Mouse (Mus musculus): ENCODE data around the gene Ucn2. TPM values are rescaled to one million over a fixed set of nuclear protein-coding genes. Genes with fewer than 3 reads are reported as not detected.

Gene Ucn2
- polyA plus RNA-seq, 1 experiment from 2014 or later: not detected

DNA sequence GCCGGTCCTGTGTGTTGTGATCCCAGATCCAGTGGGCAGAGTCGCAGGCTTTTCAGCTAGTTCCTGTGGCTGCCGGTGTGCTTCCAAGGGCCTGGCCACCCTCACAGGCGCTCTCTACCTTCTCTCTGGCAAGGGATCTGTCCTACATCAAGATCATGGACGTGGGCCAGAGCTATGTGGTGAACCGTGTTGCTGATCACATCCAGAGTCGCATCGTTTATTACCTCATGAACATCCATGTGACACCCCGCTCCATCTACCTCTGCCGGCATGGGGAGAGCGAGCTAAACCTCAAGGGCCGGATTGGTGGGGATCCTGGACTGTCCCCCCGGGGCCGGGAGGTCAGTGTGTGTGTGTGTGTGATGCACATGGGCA is 24.5 kb downstream of the Ucn2 start:
- Histone ChIP-seq H3K9ac (ENCODE audit: low read depth, low read length) (peak overlapping the region; percentile 46; the same call in 1 of the 2 replicates), H3K4me3 (ENCODE audit: low read depth, low read length) (no peak overlapping the region), H3K9me3 (replicated peaks; ENCODE audit: control insufficient read depth, low read length) (no peaks in the 10 kb centered on the region), H3K27ac (ENCODE audit: low read depth, low read length) (no peak overlapping the region), H3K4me1 (ENCODE audit: control insufficient read depth, insufficient read depth, low read length) (peaks cover 26% of the 10 kb centered on the region), H3K27me3 (ENCODE audit: control insufficient read depth, insufficient read depth, low read length) (no peaks in the 10 kb centered on the region), H3K36me3 (ENCODE audit: control insufficient read depth, insufficient read depth, low read length) (no peaks in the 10 kb centered on the region), H3K4me2 (peak overlapping the region; percentile 40; the same call in 1 of the 2 replicates)
- no peak for ATAC-seq (replicated peaks; ENCODE audit: insufficient number of reproducible peaks, low FRiP score, low TSS enrichment)
- WGBS (ENCODE audit: insufficient replicate concordance): 69% methylated on average over 14 of the region's 14 CpGs

DNA sequence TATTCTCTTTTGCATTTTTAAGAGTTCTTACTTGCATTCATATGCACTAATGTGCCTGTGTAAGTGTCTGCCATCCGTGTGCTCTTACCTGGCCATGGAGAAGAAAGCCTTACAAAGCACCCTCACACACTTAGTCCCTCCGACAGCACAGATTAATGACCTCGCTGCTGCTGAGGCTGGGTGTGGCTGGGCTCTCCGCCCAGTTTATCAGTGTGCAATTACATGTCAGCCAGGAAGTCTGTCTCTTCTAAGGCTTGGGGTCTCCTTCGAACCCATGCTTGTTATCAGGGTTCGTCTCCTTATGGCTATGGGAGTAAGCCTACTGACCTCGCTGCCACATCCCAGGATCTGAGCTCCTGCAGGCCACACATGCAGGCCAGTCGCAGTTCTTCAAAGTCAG is 29.6 kb downstream of the Ucn2 start:
- Histone ChIP-seq H3K4me1 (ENCODE audit: control insufficient read depth, insufficient read depth, low read length) (peaks cover 6% of the 10 kb centered on the region), H3K4me3 (ENCODE audit: low read depth, low read length) (no peak overlapping the region), H3K27ac (ENCODE audit: low read depth, low read length) (no peak overlapping the region), H3K27me3 (ENCODE audit: control insufficient read depth, insufficient read depth, low read length) (no peaks in the 10 kb centered on the region), H3K9me3 (replicated peaks; ENCODE audit: control insufficient read depth, low read length) (no peaks in the 10 kb centered on the region), H3K9ac (ENCODE audit: low read depth, low read length) (no peak overlapping the region), H3K36me3 (ENCODE audit: control insufficient read depth, insufficient read depth, low read length) (no peaks in the 10 kb centered on the region), H3K4me2 (no peak overlapping the region)
- no peak for ATAC-seq (replicated peaks; ENCODE audit: insufficient number of reproducible peaks, low FRiP score, low TSS enrichment)
- WGBS (ENCODE audit: insufficient replicate concordance): 45% methylated on average over 8 of the region's 8 CpGs

DNA sequence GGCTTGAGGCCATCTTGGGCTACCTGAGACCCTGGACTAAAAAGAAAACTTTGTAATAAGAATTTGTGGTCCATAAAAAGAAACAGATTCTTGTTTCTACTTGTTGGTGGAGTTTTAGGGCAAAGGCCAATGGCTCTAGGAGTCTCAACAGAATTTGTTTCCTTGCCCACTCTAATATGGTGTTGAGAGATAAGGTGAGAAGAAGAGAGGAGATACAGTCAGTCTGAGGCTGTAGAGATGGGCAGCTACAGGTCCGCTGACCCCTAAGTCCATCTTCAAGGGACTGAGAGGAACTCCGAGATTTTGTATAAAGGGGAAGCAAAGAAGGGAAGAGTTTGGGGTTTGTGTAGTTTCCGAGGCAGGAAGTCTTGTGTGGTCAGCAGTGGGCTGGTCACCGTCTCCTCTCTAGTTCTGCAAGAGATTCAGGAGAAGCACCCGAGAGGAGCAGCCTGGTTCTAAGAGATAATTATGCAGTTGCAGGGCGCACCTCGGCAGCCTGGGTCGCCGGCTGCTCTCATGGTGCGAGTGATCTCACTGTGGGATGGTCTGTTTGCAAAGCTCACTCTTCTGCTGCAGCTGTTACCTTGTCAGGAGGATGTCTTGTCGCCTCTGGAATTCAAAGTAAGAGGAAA is 31.3 kb downstream of the Ucn2 start:
- Histone ChIP-seq H3K4me3 (ENCODE audit: low read depth, low read length) (no peak overlapping the region), H3K27ac (ENCODE audit: low read depth, low read length) (no peak overlapping the region), H3K4me1 (ENCODE audit: control insufficient read depth, insufficient read depth, low read length) (peaks cover 6% of the 10 kb centered on the region), H3K36me3 (ENCODE audit: control insufficient read depth, insufficient read depth, low read length) (no peaks in the 10 kb centered on the region), H3K9ac (ENCODE audit: low read depth, low read length) (no peak overlapping the region), H3K4me2 (no peak overlapping the region; the same call in 1 of the 2 replicates), H3K27me3 (ENCODE audit: control insufficient read depth, insufficient read depth, low read length) (no peaks in the 10 kb centered on the region), H3K9me3 (replicated peaks; ENCODE audit: control insufficient read depth, low read length) (no peaks in the 10 kb centered on the region)
- ATAC-seq (replicated peaks; ENCODE audit: insufficient number of reproducible peaks, low FRiP score, low TSS enrichment): no peak
- WGBS (ENCODE audit: insufficient replicate concordance): 34% methylated on average over 11 of the region's 11 CpGs

DNA sequence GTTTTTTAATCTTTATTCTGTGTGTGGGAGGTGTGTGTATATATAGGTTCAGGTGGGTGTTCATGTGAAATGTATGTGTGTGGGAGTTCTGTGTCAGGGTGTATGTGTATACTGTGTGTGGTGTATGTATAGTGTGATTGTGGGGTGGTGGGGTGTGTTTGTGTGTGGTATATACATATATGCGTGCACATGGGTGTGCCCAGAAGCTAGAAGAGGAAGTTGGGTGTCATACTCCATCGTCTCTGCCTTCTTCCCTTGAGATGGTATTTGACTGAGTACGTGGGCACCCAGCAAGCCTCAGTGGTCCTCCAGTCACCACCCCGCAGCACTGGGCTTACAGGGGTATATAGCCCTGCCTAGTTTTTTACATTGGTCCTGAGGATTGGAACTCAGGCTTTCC is 35.6 kb downstream of the Ucn2 start:
- no peak overlapping the region for H3K4me3 ChIP-seq (ENCODE audit: low read depth, low read length)
- no peaks in the 10 kb centered on the region for H3K9me3 ChIP-seq (replicated peaks; ENCODE audit: control insufficient read depth, low read length)
- H3K4me1 ChIP-seq (ENCODE audit: control insufficient read depth, insufficient read depth, low read length): no peaks in the 10 kb centered on the region; the same call in 1 of the 2 replicates
- no peak overlapping the region for H3K4me2 ChIP-seq
- WGBS (ENCODE audit: insufficient replicate concordance): 77% methylated on average over 4 of the region's 4 CpGs
- no peak overlapping the region for H3K9ac ChIP-seq (ENCODE audit: low read depth, low read length)
- no peaks in the 10 kb centered on the region for H3K36me3 ChIP-seq (ENCODE audit: control insufficient read depth, insufficient read depth, low read length)
- no peak overlapping the region for H3K27ac ChIP-seq (ENCODE audit: low read depth, low read length)
- no peak for ATAC-seq (replicated peaks; ENCODE audit: insufficient number of reproducible peaks, low FRiP score, low TSS enrichment)
- H3K27me3 ChIP-seq (ENCODE audit: control insufficient read depth, insufficient read depth, low read length): no peaks in the 10 kb centered on the region

DNA sequence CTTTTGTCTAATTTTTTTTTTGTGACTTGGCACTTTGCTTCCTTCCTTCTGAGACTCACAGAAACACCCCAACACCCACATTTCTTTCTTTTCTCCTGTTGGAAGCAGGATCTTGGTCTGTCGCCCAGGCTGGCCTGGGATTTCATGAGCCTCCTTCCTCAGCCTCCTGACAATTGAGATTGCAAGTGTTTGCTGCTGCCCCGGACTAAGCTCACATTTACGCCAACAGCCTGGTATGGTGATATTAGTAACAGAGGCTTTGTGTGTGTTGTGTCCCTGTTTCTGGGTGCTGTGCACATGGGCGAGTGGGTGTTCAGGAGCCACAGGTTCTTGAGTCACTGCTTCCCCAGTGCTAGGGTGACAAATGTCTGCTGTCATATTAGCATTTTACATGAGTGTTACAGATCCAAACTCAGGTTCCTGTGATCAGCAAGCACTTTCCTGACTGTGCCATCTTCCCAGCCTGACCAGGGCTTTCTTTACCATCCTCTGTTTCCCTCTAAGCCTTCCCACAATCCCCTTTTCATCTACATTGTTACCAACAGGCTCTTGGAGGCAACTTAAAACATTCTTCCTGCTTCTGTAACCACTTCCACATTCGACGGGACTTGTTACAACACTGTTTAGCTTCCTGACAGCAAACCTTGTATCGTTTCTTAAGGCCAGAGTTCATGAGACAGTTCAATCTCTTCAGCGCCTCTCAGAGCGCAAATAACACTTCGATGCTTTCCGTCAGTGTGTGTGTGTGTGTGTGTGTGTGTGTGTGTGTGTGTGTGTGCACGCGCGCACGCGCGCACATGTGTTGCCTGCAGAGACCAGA is 37.3 kb downstream of the Ucn2 start:
- H3K4me2 ChIP-seq: no peak overlapping the region
- no peak overlapping the region for H3K27ac ChIP-seq (ENCODE audit: low read depth, low read length)
- H3K9ac ChIP-seq (ENCODE audit: low read depth, low read length): no peak overlapping the region
- WGBS (ENCODE audit: insufficient replicate concordance): 83% methylated on average over 17 of the region's 17 CpGs
- no peaks in the 10 kb centered on the region for H3K9me3 ChIP-seq (replicated peaks; ENCODE audit: control insufficient read depth, low read length)
- H3K27me3 ChIP-seq (ENCODE audit: control insufficient read depth, insufficient read depth, low read length): no peaks in the 10 kb centered on the region
- no peak for ATAC-seq (replicated peaks; ENCODE audit: insufficient number of reproducible peaks, low FRiP score, low TSS enrichment)
- no peak overlapping the region for H3K4me3 ChIP-seq (ENCODE audit: low read depth, low read length)
- H3K36me3 ChIP-seq (ENCODE audit: control insufficient read depth, insufficient read depth, low read length): no peaks in the 10 kb centered on the region
- no peaks in the 10 kb centered on the region for H3K4me1 ChIP-seq (ENCODE audit: control insufficient read depth, insufficient read depth, low read length)

DNA sequence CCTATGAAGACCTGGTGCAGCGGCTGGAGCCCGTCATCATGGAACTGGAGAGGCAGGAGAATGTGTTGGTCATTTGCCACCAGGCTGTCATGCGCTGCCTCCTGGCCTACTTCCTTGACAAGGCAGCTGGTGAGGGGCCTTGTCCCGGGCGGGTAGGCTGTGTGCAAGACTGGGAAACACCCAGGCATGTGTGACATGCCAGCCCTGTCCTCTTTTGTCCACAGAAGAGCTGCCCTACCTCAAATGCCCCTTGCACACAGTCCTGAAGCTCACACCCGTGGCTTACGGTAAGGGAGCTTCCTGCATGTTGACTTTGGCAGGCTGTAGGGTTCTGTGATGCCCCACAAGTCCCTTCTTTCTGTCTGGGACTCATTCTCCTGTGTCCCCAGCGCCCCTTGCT is 41.7 kb downstream of the Ucn2 start:
- ATAC-seq (replicated peaks; ENCODE audit: insufficient number of reproducible peaks, low FRiP score, low TSS enrichment): no peak
- no peak overlapping the region for H3K27ac ChIP-seq (ENCODE audit: low read depth, low read length)
- WGBS (ENCODE audit: insufficient replicate concordance): 71% methylated on average over 8 of the region's 8 CpGs
- H3K9ac ChIP-seq (ENCODE audit: low read depth, low read length): no peak overlapping the region
- H3K4me3 ChIP-seq (ENCODE audit: low read depth, low read length): no peak overlapping the region
- H3K4me1 ChIP-seq (ENCODE audit: control insufficient read depth, insufficient read depth, low read length): no peaks in the 10 kb centered on the region
- no peaks in the 10 kb centered on the region for H3K9me3 ChIP-seq (replicated peaks; ENCODE audit: control insufficient read depth, low read length)
- H3K27me3 ChIP-seq (ENCODE audit: control insufficient read depth, insufficient read depth, low read length): no peaks in the 10 kb centered on the region
- H3K4me2 ChIP-seq: no peak overlapping the region
- no peaks in the 10 kb centered on the region for H3K36me3 ChIP-seq (ENCODE audit: control insufficient read depth, insufficient read depth, low read length)

DNA sequence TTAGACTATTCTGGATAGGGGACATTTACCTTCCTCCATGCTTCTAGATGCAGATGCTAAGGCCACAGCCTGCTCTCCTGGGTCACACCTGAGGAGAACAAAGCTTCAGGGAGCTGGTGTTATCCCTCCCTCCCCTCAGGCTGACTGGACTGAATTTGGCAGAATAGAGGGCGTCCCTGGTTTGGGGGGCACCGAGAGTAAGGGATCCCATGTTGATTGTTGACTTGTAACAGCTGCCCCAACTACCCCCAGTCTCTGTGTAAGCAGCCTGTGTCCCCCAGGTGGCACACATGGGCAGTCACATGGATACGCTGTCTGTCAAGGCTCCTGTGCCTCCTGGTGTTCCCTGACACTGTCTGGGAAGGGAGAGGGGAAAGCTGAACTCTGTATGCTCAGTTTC is 42.6 kb downstream of the Ucn2 start:
- Histone ChIP-seq H3K4me3 (ENCODE audit: low read depth, low read length) (no peak overlapping the region), H3K9ac (ENCODE audit: low read depth, low read length) (no peak overlapping the region), H3K36me3 (ENCODE audit: control insufficient read depth, insufficient read depth, low read length) (no peaks in the 10 kb centered on the region), H3K27ac (ENCODE audit: low read depth, low read length) (no peak overlapping the region), H3K9me3 (replicated peaks; ENCODE audit: control insufficient read depth, low read length) (no peaks in the 10 kb centered on the region), H3K4me1 (ENCODE audit: control insufficient read depth, insufficient read depth, low read length) (no peaks in the 10 kb centered on the region), H3K4me2 (no peak overlapping the region), H3K27me3 (ENCODE audit: control insufficient read depth, insufficient read depth, low read length) (no peaks in the 10 kb centered on the region)
- 83% methylated on average over 3 of the region's 3 CpGs for WGBS (ENCODE audit: insufficient replicate concordance)
- ATAC-seq (replicated peaks; ENCODE audit: insufficient number of reproducible peaks, low FRiP score, low TSS enrichment): no peak

DNA sequence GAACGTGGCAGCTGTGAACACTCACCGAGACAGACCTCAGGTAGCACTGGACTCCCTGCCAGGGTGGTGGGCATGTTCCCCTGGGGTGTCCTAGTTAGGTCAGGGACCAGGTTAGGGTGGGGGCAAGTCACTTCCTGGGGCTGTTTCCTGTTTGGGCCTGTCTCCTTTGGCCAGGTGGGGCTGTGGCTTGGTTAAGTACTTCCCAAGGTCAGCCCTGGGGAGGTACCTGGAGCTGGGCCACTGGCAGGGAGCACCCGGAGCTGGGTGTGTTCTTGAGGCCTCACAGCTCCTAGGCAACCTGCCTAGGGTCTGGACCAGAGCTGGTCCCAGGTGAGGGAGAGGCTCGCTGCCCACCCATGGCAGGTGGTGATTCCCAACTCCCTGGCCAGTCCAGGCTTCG is 43.1 kb downstream of the Ucn2 start:
- Histone ChIP-seq H3K4me3 (ENCODE audit: low read depth, low read length) (no peak overlapping the region), H3K4me1 (ENCODE audit: control insufficient read depth, insufficient read depth, low read length) (no peaks in the 10 kb centered on the region), H3K9ac (ENCODE audit: low read depth, low read length) (no peak overlapping the region), H3K4me2 (no peak overlapping the region), H3K27ac (ENCODE audit: low read depth, low read length) (no peak overlapping the region), H3K36me3 (ENCODE audit: control insufficient read depth, insufficient read depth, low read length) (no peaks in the 10 kb centered on the region), H3K27me3 (ENCODE audit: control insufficient read depth, insufficient read depth, low read length) (no peaks in the 10 kb centered on the region), H3K9me3 (replicated peaks; ENCODE audit: control insufficient read depth, low read length) (no peaks in the 10 kb centered on the region)
- no peak for ATAC-seq (replicated peaks; ENCODE audit: insufficient number of reproducible peaks, low FRiP score, low TSS enrichment)
- 71% methylated on average over 5 of the region's 5 CpGs for WGBS (ENCODE audit: insufficient replicate concordance)

DNA sequence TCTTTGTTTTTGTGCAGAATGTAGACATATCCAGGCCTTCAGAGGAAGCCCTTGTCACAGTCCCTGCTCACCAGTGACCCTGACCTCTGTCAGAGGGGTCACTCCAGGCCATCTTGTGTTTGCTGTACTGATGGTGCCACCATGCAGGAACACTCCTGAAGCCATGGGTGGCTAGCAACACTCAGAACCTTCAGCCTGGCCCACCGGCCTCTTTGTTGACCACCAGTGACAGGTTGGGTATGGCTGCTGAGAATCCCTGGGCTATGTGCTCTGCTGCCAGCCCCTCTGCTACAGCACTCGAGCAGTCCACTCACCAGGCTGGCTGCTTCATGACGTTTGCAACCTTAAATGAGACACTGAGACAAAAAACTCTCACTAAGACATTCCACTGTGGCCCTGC is 44.5 kb downstream of the Ucn2 start:
- no peak overlapping the region for H3K9ac ChIP-seq (ENCODE audit: low read depth, low read length)

More for the DNA sequence above, 44.5 kb downstream of the Ucn2 start:
- Histone ChIP-seq H3K4me2 (no peak overlapping the region), H3K27ac (ENCODE audit: low read depth, low read length) (no peak overlapping the region), H3K4me1 (ENCODE audit: control insufficient read depth, insufficient read depth, low read length) (no peaks in the 10 kb centered on the region), H3K27me3 (ENCODE audit: control insufficient read depth, insufficient read depth, low read length) (no peaks in the 10 kb centered on the region), H3K4me3 (ENCODE audit: low read depth, low read length) (no peak overlapping the region), H3K9me3 (replicated peaks; ENCODE audit: control insufficient read depth, low read length) (no peaks in the 10 kb centered on the region), H3K36me3 (ENCODE audit: control insufficient read depth, insufficient read depth, low read length) (no peaks in the 10 kb centered on the region)
- 75% methylated on average over 3 of the region's 3 CpGs for WGBS (ENCODE audit: insufficient replicate concordance)
- no peak for ATAC-seq (replicated peaks; ENCODE audit: insufficient number of reproducible peaks, low FRiP score, low TSS enrichment)

Measured in heart, embryonic 11.5 days (tissue).